Mouse (Mus musculus): Measurements from ENCODE around the gene Epb41. TPM values are rescaled to one million over a fixed set of nuclear protein-coding genes. Genes with fewer than 3 reads are reported as not detected.

The Epb41 gene
- polyA plus RNA-seq, 1 experiment from 2014 or later, result 95.1 TPM

GRCm38 (mm10) chr4:131957161-131957560 is 118.0 kb downstream of the Epb41 start:
- Histone ChIP-seq H3K36me3 (peaks cover 44% of the 10 kb centered on the region), H3K4me2 (no peak overlapping the region), H3K27ac (no peak overlapping the region), H3K4me3 (no peak overlapping the region), H3K9me3 (no peaks in the 10 kb centered on the region), H3K27me3 (no peaks in the 10 kb centered on the region), H3K9ac (no peak overlapping the region), H3K4me1 (replicated peaks) (no peaks in the 10 kb centered on the region)
- ATAC-seq (ENCODE audit: low FRiP score), result no peak
- WGBS, result 87% methylated on average over 3 of the region's 3 CpGs

GRCm38 (mm10) chr4:131950657-131951056 is 124.5 kb downstream of the Epb41 start:
- WGBS, result 33% methylated on average over 8 of the region's 8 CpGs

GRCm38 (mm10) chr4:131949903-131950302 is 125.2 kb downstream of the Epb41 start:
- Histone ChIP-seq H3K27me3 (no peaks in the 10 kb centered on the region), H3K36me3 (peaks cover 15% of the 10 kb centered on the region), H3K9me3 (no peaks in the 10 kb centered on the region), H3K4me1 (replicated peaks) (peaks cover 11% of the 10 kb centered on the region), H3K27ac (no peak overlapping the region), H3K4me3 (no peak overlapping the region), H3K4me2 (no peak overlapping the region), H3K9ac (no peak overlapping the region)
- 21% methylated on average over 5 of the region's 5 CpGs for WGBS
- no peak for ATAC-seq (ENCODE audit: low FRiP score)

More at GRCm38 (mm10) chr4:131950657-131951056, 124.5 kb downstream of the Epb41 start:
- H3K9me3 ChIP-seq, result no peaks in the 10 kb centered on the region
- H3K4me3 ChIP-seq, result no peak overlapping the region
- peaks cover 21% of the 10 kb centered on the region for H3K36me3 ChIP-seq
- H3K27me3 ChIP-seq, result no peaks in the 10 kb centered on the region
- H3K27ac ChIP-seq, result no peak overlapping the region
- peaks cover 11% of the 10 kb centered on the region for H3K4me1 ChIP-seq (replicated peaks)
- H3K4me2 ChIP-seq, result no peak overlapping the region
- no peak for ATAC-seq (ENCODE audit: low FRiP score)
- H3K9ac ChIP-seq, result no peak overlapping the region

GRCm38 (mm10) chr4:131947848-131948247 is 127.3 kb downstream of the Epb41 start:
- Histone ChIP-seq H3K9ac (no peak overlapping the region), H3K36me3 (peaks cover 7% of the 10 kb centered on the region), H3K27ac (no peak overlapping the region), H3K4me3 (no peak overlapping the region), H3K27me3 (no peaks in the 10 kb centered on the region), H3K9me3 (no peaks in the 10 kb centered on the region), H3K4me1 (replicated peaks) (peaks cover 11% of the 10 kb centered on the region), H3K4me2 (no peak overlapping the region)
- WGBS, result 90% methylated on average over 11 of the region's 11 CpGs
- ATAC-seq (ENCODE audit: low FRiP score), result no peak

GRCm38 (mm10) chr4:131940846-131941245 is 134.3 kb downstream of the Epb41 start:
- no peak overlapping the region for H3K27ac ChIP-seq
- no peak overlapping the region for H3K9ac ChIP-seq
- no peak for ATAC-seq (ENCODE audit: low FRiP score)
- 96% methylated on average over 4 of the region's 4 CpGs for WGBS
- H3K27me3 ChIP-seq, result no peaks in the 10 kb centered on the region
- H3K4me3 ChIP-seq, result no peak overlapping the region
- peaks cover 30% of the 10 kb centered on the region for H3K36me3 ChIP-seq
- H3K4me1 ChIP-seq (replicated peaks), result no peaks in the 10 kb centered on the region
- H3K4me2 ChIP-seq, result no peak overlapping the region
- no peaks in the 10 kb centered on the region for H3K9me3 ChIP-seq

- Histone ChIP-seq H3K36me3 (peaks cover 44% of the 10 kb centered on the region), H3K9me3 (no peaks in the 10 kb centered on the region), H3K4me1 (replicated peaks) (no peaks in the 10 kb centered on the region), H3K27ac (no peak overlapping the region), H3K4me3 (no peak overlapping the region), H3K27me3 (no peaks in the 10 kb centered on the region), H3K4me2 (no peak overlapping the region), H3K9ac (no peak overlapping the region)
- no peak for ATAC-seq (ENCODE audit: low FRiP score)
- WGBS, result 75% methylated on average over 2 of the region's 2 CpGs
Observed at GRCm38 (mm10) chr4:131939459-131939858, 135.7 kb downstream of the Epb41 start.

- Histone ChIP-seq H3K27ac (no peak overlapping the region), H3K36me3 (peaks cover 96% of the 10 kb centered on the region), H3K4me2 (no peak overlapping the region), H3K4me1 (replicated peaks) (peaks cover 9% of the 10 kb centered on the region), H3K9ac (no peak overlapping the region), H3K27me3 (peaks cover 27% of the 10 kb centered on the region), H3K4me3 (no peak overlapping the region), H3K9me3 (no peaks in the 10 kb centered on the region)
- WGBS, result 92% methylated on average over 6 of the region's 6 CpGs
- ATAC-seq (ENCODE audit: low FRiP score), result no peak
Observed at GRCm38 (mm10) chr4:131929146-131929545, 146.0 kb downstream of the Epb41 start.

- no peak overlapping the region for H3K9ac ChIP-seq
- H3K27me3 ChIP-seq, result peaks cover 76% of the 10 kb centered on the region
- H3K4me1 ChIP-seq (replicated peaks), result peaks cover 42% of the 10 kb centered on the region
- peaks cover 59% of the 10 kb centered on the region for H3K36me3 ChIP-seq
- H3K4me2 ChIP-seq, result no peak overlapping the region
- no peak overlapping the region for H3K4me3 ChIP-seq
- ATAC-seq (ENCODE audit: low FRiP score), result no peak
- WGBS, result 62% methylated on average over 6 of the region's 6 CpGs
- H3K27ac ChIP-seq, result no peak overlapping the region
- no peaks in the 10 kb centered on the region for H3K9me3 ChIP-seq
Observed at GRCm38 (mm10) chr4:131924096-131924810, 150.9 kb downstream of the Epb41 start.

GRCm38 (mm10) chr4:131922404-131922803 is 152.7 kb downstream of the Epb41 start:
- H3K9ac ChIP-seq, result peak overlapping the region; percentile 71
- peaks cover 49% of the 10 kb centered on the region for H3K4me1 ChIP-seq (replicated peaks)
- ATAC-seq (ENCODE audit: low FRiP score), result no peak

GRCm38 (mm10) chr4:131921461-131922346 is 153.4 kb downstream of the Epb41 start, which contains the start of gene Tmem200b:
Gene Tmem200b (plus strand): TSS chr4:131921771.
- H3K27ac ChIP-seq, result no peak within 1 kb of the TSS
- H3K4me2 ChIP-seq, result peak within 1 kb of the TSS; percentile 83
- H3K4me3 ChIP-seq, result peak within 1 kb of the TSS; percentile 50
- peaks cover 49% of the 10 kb centered on the region for H3K4me1 ChIP-seq (replicated peaks)
- no peaks in the 10 kb centered on the region for H3K9me3 ChIP-seq
- no peak for ATAC-seq (ENCODE audit: low FRiP score)
- H3K36me3 ChIP-seq, result peaks cover 34% of the 10 kb centered on the region
- peaks cover 100% of the 10 kb centered on the region for H3K27me3 ChIP-seq
- 2% methylated on average over 80 of the region's 130 CpGs for WGBS
- peak within 1 kb of the TSS; percentile 71 for H3K9ac ChIP-seq

More at GRCm38 (mm10) chr4:131922404-131922803, 152.7 kb downstream of the Epb41 start:
- H3K27ac ChIP-seq, result no peak overlapping the region
- peak overlapping the region; percentile 50 for H3K4me3 ChIP-seq
- peaks cover 94% of the 10 kb centered on the region for H3K27me3 ChIP-seq
- H3K4me2 ChIP-seq, result peak overlapping the region; percentile 83
- H3K36me3 ChIP-seq, result peaks cover 41% of the 10 kb centered on the region
- H3K9me3 ChIP-seq, result no peaks in the 10 kb centered on the region
- 61% methylated on average over 15 of the region's 15 CpGs for WGBS

GRCm38 (mm10) chr4:131920595-131921351 is 154.3 kb downstream of the Epb41 start:
- Histone ChIP-seq H3K4me1 (replicated peaks) (peaks cover 56% of the 10 kb centered on the region), H3K36me3 (peaks cover 24% of the 10 kb centered on the region), H3K9me3 (no peaks in the 10 kb centered on the region), H3K4me2 (peak overlapping the region; percentile 83), H3K27me3 (peaks cover 100% of the 10 kb centered on the region), H3K9ac (peak overlapping the region; percentile 71), H3K27ac (no peak overlapping the region), H3K4me3 (peak overlapping the region; percentile 50)
- under 1% methylated on average over 58 of the region's 76 CpGs for WGBS
- ATAC-seq (ENCODE audit: low FRiP score), result no peak

- peak overlapping the region; percentile 50 for H3K4me3 ChIP-seq
- WGBS, result 2% methylated on average over 40 of the region's 51 CpGs
- no peak overlapping the region for H3K27ac ChIP-seq
- peaks cover 100% of the 10 kb centered on the region for H3K27me3 ChIP-seq
- H3K9ac ChIP-seq, result peak overlapping the region; percentile 71; the same call in 1 of the 2 replicates
- H3K4me2 ChIP-seq, result peak overlapping the region; percentile 83
- peaks cover 18% of the 10 kb centered on the region for H3K36me3 ChIP-seq
- H3K4me1 ChIP-seq (replicated peaks), result peaks cover 62% of the 10 kb centered on the region
- H3K9me3 ChIP-seq, result no peaks in the 10 kb centered on the region
- no peak for ATAC-seq (ENCODE audit: low FRiP score)
Observed at GRCm38 (mm10) chr4:131920141-131920594, 155.0 kb downstream of the Epb41 start.
